19 mouse cellular contexts compared by ENCODE assay signal in genomic region chr16:65655490-65655889, GRCm38 (mm10).
"Had no signal": no experiment of that assay in that cellular context is flagged by ENCODE, and none has a peak within 500 bp of the region (broad histone marks: within the 10 kb centered on the region; RNA-seq: fewer than 3 reads in every experiment).

No protein-coding gene starts in this region.

- H3K9me3 ChIP-seq: kidney, embryonic 15.5 days; limb, embryonic 10.5 days; limb, embryonic 13.5 days; liver, embryonic 12.5 days; liver, embryonic 15.5 days; lung, embryonic 15.5 days; midbrain, embryonic 13.5 days; neural tube, embryonic 13.5 days had no signal

- H3K4me3 ChIP-seq: kidney, embryonic 15.5 days; limb, embryonic 10.5 days; limb, embryonic 13.5 days; liver, embryonic 12.5 days; liver, embryonic 15.5 days; lung, embryonic 15.5 days; midbrain, embryonic 13.5 days; myocyte; neural tube, embryonic 13.5 days had no signal

- DNase-seq: kidney, adult 8-10 months; kidney, postnatal 10 days; kidney, postnatal 36 days; liver; lung, adult 18-20 months; lung, postnatal 10 days; lung, postnatal 36 days; thymus, postnatal 25 days had no signal

- H3K4me1 ChIP-seq: kidney, embryonic 15.5 days; limb, embryonic 10.5 days; limb, embryonic 13.5 days; liver, embryonic 12.5 days; liver, embryonic 15.5 days; lung, embryonic 15.5 days; neural tube, embryonic 13.5 days had no signal

- H3K27ac ChIP-seq: kidney, embryonic 15.5 days; limb, embryonic 10.5 days; limb, embryonic 13.5 days; liver, embryonic 12.5 days; liver, embryonic 15.5 days; lung, embryonic 15.5 days; midbrain, embryonic 13.5 days; neural tube, embryonic 13.5 days; stomach, postnatal 0 days had no signal

- H3K9ac ChIP-seq: kidney, embryonic 15.5 days; limb, embryonic 13.5 days; liver, embryonic 12.5 days; liver, embryonic 15.5 days; lung, embryonic 15.5 days; midbrain, embryonic 13.5 days; neural tube, embryonic 13.5 days had no signal

- H3K36me3 ChIP-seq: kidney, embryonic 15.5 days; limb, embryonic 10.5 days; limb, embryonic 13.5 days; liver, embryonic 12.5 days; liver, embryonic 15.5 days; lung, embryonic 15.5 days; midbrain, embryonic 13.5 days; neural tube, embryonic 13.5 days had no signal

- ATAC-seq: liver, embryonic 12.5 days; midbrain, embryonic 13.5 days; midbrain, embryonic 16.5 days had no signal
